Mouse (Mus musculus) hindbrain, embryonic 12.5 days (tissue): ENCODE results near the gene Eif2ak4. TPM values are rescaled to one million over a fixed set of nuclear protein-coding genes. Genes with fewer than 3 reads are reported as not detected.

Source experiments
- ATAC-seq: fragments of 200-750 bp; cut with Nextera tagmentation; 2 replicates; pipeline ENCODE4 v1.8.0; 2017; ENCODE audit warnings: moderate TSS enrichment; ENCODE audit not compliant: low FRiP score
- H3K27ac ChIP-seq: fragments of 300-500 bp; sonication (generic); 2 replicates; pipeline ENCODE4 v1.5.1; 2016; ENCODE audit warnings: mild to moderate bottlenecking
- H3K27me3 ChIP-seq: fragments of 300-500 bp; sonication (generic); 2 replicates; pipeline ENCODE4 v1.6.1; 2016; ENCODE audit warnings: mild to moderate bottlenecking
- H3K36me3 ChIP-seq: fragments of 300-500 bp; sonication (generic); 2 replicates; pipeline ENCODE4 v1.6.1; 2016; ENCODE audit warnings: mild to moderate bottlenecking
- H3K4me1 ChIP-seq: fragments of 300-500 bp; sonication (generic); 2 replicates; pipeline ENCODE4 v1.6.1; 2016
- H3K4me2 ChIP-seq: fragments of 300-500 bp; sonication (generic); replicated peaks from 2 replicates; pipeline ENCODE4 v1.6.1; 2016; ENCODE audit warnings: mild to moderate bottlenecking
- H3K4me3 ChIP-seq: fragments of 300-500 bp; sonication (generic); 2 replicates; pipeline ENCODE4 v1.5.1; 2016; ENCODE audit warnings: mild to moderate bottlenecking
- H3K9ac ChIP-seq: fragments of 300-500 bp; sonication (generic); 2 replicates; pipeline ENCODE4 v1.6.1; 2016; ENCODE audit warnings: mild to moderate bottlenecking, moderate library complexity
- H3K9me3 ChIP-seq: fragments of 300-500 bp; sonication (generic); replicated peaks from 2 replicates; pipeline ENCODE4 v1.6.1; 2016; ENCODE audit warnings: mild to moderate bottlenecking
- WGBS: fragments of 180-500 bp; shearing (Covaris S2); methylation state at CpG from one replicate; pipeline ENCODE4 v1.1.7; 2016; 5-methylcytosine and 5-hydroxymethylcytosine counted together
- polyA plus RNA-seq: library from polyadenylated mRNA; unstranded; fragments of >200 nt; fragmentation: Nextera tagmentation; extraction: Ambion mirVana; gene quantifications from 2 replicates; pipeline ENCODE4 v1.2.1, GENCODE M21; 2016

The Eif2ak4 gene
- polyA plus RNA-seq: 13.2 and 13.6 TPM in 2 replicates

- 1% methylated on average over 58 of the region's 61 CpGs for WGBS
- H3K4me1 ChIP-seq: peaks cover 5% of the 10 kb centered on the region
- peak within 1 kb of the TSS; percentile 84 for H3K27ac ChIP-seq
- no peaks in the 10 kb centered on the region for H3K36me3 ChIP-seq
- H3K4me3 ChIP-seq: peak within 1 kb of the TSS; percentile 65
- H3K27me3 ChIP-seq: no peaks in the 10 kb centered on the region
- H3K9ac ChIP-seq: peak within 1 kb of the TSS; percentile 75
- H3K9me3 ChIP-seq: no peaks in the 10 kb centered on the region
- peak within 1 kb of the TSS; percentile 51 for H3K4me2 ChIP-seq
- peak; percentile 100 for ATAC-seq
These were observed at the start of gene Eif2ak4 for GRCm38 (mm10) chr2:118388341-118389335. Eif2ak4 (plus strand) TSS chr2:118388618.

DNA sequence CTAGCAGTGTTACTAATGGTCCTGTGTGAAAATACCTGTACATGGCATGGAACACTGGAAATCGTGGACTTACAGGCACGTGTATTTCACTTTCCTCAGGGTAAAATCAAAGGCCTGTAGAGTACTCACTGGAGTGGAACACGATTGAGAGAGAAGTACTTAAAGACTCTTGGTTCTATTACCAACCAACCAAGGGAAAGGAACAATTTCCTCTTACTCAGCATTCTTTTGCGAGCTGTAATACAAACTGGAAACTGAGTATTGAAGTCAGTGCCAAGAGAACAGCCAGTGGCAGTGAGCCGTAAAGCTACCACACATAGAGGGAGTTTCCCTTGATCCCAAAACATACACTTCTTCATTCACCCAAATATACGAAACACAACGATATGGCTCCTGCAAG, 47.1 kb upstream of the Eif2ak4 start:
- Histone ChIP-seq H3K27ac (no peak overlapping the region), H3K9me3 (no peaks in the 10 kb centered on the region), H3K27me3 (no peaks in the 10 kb centered on the region), H3K4me2 (no peak overlapping the region), H3K4me1 (peaks cover 8% of the 10 kb centered on the region), H3K9ac (no peak overlapping the region), H3K36me3 (no peaks in the 10 kb centered on the region), H3K4me3 (no peak overlapping the region)
- 85% methylated on average over 7 of the region's 7 CpGs for WGBS
- no peak for ATAC-seq

GRCm38 (mm10) chr2:118343897-118344296, 44.5 kb upstream of the Eif2ak4 start:
- no peaks in the 10 kb centered on the region for H3K27me3 ChIP-seq
- ATAC-seq: no peak
- H3K4me1 ChIP-seq: peaks cover 8% of the 10 kb centered on the region
- H3K36me3 ChIP-seq: no peaks in the 10 kb centered on the region
- H3K9me3 ChIP-seq: no peaks in the 10 kb centered on the region
- no peak overlapping the region for H3K4me3 ChIP-seq
- 78% methylated on average over 3 of the region's 3 CpGs for WGBS
- H3K27ac ChIP-seq: no peak overlapping the region
- H3K4me2 ChIP-seq: no peak overlapping the region
- H3K9ac ChIP-seq: no peak overlapping the region

- H3K36me3 ChIP-seq: no peaks in the 10 kb centered on the region
- H3K9me3 ChIP-seq: no peaks in the 10 kb centered on the region
- ATAC-seq: no peak
- H3K4me1 ChIP-seq: peaks cover 8% of the 10 kb centered on the region
- no peak overlapping the region for H3K27ac ChIP-seq
- no peak overlapping the region for H3K9ac ChIP-seq
- WGBS: 26% methylated on average over 1 of the region's 1 CpGs
- no peaks in the 10 kb centered on the region for H3K27me3 ChIP-seq
- no peak overlapping the region for H3K4me3 ChIP-seq
- no peak overlapping the region for H3K4me2 ChIP-seq
These were observed 42.9 kb upstream of the Eif2ak4 start for GRCm38 (mm10) chr2:118345535-118345934.

DNA sequence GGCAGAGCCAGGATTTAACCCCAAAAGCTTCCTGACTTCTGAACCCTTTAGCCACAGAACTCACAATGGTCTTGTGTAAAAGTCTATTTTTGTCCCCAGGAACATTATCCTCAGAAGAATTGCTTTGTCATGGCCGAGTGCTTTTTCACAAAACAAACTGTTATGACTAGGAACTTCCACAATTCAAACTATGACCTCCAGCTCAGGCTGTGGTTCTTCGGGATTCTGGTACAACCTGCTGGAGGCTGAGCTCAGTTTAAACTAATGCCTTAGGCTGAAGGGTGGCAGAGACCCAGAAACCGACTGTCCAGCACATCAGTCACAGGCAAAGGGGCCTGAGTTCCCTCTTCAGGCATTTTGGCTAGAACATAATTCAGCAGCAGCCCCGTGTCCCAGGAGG, 34.9 kb upstream of the Eif2ak4 start:
- no peak overlapping the region for H3K4me3 ChIP-seq
- no peak overlapping the region for H3K27ac ChIP-seq
- no peaks in the 10 kb centered on the region for H3K9me3 ChIP-seq
- H3K27me3 ChIP-seq: no peaks in the 10 kb centered on the region
- H3K4me1 ChIP-seq: peaks cover 6% of the 10 kb centered on the region
- H3K9ac ChIP-seq: no peak overlapping the region
- no peaks in the 10 kb centered on the region for H3K36me3 ChIP-seq
- WGBS: 37% methylated on average over 4 of the region's 4 CpGs
- no peak overlapping the region for H3K4me2 ChIP-seq
- ATAC-seq: no peak

DNA sequence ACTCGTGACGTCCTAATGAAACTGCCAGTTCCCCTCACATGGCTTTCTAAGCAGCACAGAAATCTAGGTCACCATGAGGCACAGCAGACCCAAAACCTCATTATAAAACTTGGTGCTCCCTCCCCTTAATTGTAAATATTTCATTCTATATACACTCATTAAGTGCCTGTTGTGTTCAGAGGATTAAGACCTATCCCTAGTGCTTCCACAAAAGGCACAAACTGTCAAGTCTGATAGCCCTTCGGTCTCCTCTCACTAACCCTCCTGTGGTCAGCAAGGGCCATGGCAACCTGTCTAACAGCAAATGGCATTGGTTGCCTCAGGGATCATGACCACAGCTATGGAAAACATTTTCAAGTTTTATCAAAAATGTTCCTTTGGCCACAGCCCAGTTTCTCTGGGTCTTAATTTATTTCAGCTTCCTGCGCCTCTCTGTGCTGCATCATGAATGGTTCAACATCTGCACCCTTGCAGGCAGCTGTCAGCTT, 34.5 kb upstream of the Eif2ak4 start:
- no peak overlapping the region for H3K4me3 ChIP-seq
- H3K27me3 ChIP-seq: no peaks in the 10 kb centered on the region
- 58% methylated on average over 4 of the region's 4 CpGs for WGBS
- no peaks in the 10 kb centered on the region for H3K36me3 ChIP-seq
- ATAC-seq: no peak
- H3K4me2 ChIP-seq: no peak overlapping the region
- H3K4me1 ChIP-seq: peaks cover 6% of the 10 kb centered on the region
- no peaks in the 10 kb centered on the region for H3K9me3 ChIP-seq
- no peak overlapping the region for H3K9ac ChIP-seq
- no peak overlapping the region for H3K27ac ChIP-seq

GRCm38 (mm10) chr2:118355138-118355719, 33.2 kb upstream of the Eif2ak4 start:
- H3K4me1 ChIP-seq: peaks cover 6% of the 10 kb centered on the region
- whole genome bisulfite sequencing: 54% methylated on average over 6 of the region's 6 CpGs
- no peaks in the 10 kb centered on the region for H3K27me3 ChIP-seq
- no peak for ATAC-seq
- no peak overlapping the region for H3K27ac ChIP-seq
- H3K36me3 ChIP-seq: no peaks in the 10 kb centered on the region
- H3K9ac ChIP-seq: no peak overlapping the region
- H3K4me3 ChIP-seq: no peak overlapping the region
- H3K4me2 ChIP-seq: no peak overlapping the region
- H3K9me3 ChIP-seq: no peaks in the 10 kb centered on the region

- Histone ChIP-seq H3K27me3 (peaks cover 27% of the 10 kb centered on the region), H3K4me2 (no peak overlapping the region), H3K27ac (no peak overlapping the region), H3K4me3 (no peak overlapping the region), H3K36me3 (no peaks in the 10 kb centered on the region), H3K9ac (no peak overlapping the region), H3K9me3 (no peaks in the 10 kb centered on the region), H3K4me1 (peaks cover 15% of the 10 kb centered on the region)
- WGBS: 70% methylated on average over 1 of the region's 1 CpGs
- no peak for ATAC-seq
These were observed 16.6 kb upstream of the Eif2ak4 start for GRCm38 (mm10) chr2:118371841-118372240.

DNA sequence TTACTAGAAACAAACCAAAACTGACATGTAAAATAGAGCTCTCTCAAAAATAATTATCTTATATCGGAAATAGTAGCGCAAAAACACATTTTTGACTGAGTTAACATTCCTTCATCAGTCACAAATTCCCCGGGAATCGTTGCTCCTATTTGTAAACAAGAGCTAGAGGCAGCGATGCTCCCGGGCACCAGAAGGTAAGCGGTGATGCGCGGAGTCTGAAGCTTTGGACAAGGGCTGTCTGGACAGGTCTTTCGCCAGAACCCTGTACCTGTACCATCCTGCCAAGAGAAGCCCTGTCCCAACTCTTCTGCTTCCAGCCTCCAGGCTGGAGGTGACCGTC, 15.9 kb upstream of the Eif2ak4 start:
- peaks cover 27% of the 10 kb centered on the region for H3K27me3 ChIP-seq
- no peak for ATAC-seq
- H3K27ac ChIP-seq: no peak overlapping the region
- peak overlapping the region; percentile 51 for H3K4me3 ChIP-seq
- H3K36me3 ChIP-seq: no peaks in the 10 kb centered on the region
- no peaks in the 10 kb centered on the region for H3K9me3 ChIP-seq
- H3K4me2 ChIP-seq: peak overlapping the region; percentile 98
- H3K9ac ChIP-seq: peak overlapping the region; percentile 66; the same call in 1 of the 2 replicates
- WGBS: 9% methylated on average over 11 of the region's 11 CpGs
- peaks cover 15% of the 10 kb centered on the region for H3K4me1 ChIP-seq

- H3K36me3 ChIP-seq: no peaks in the 10 kb centered on the region
- peak within 1 kb of the TSS; percentile 98 for H3K4me2 ChIP-seq
- H3K27ac ChIP-seq: peak within 1 kb of the TSS; percentile 30
- WGBS: under 1% methylated on average over 50 of the region's 59 CpGs
- H3K4me1 ChIP-seq: peaks cover 15% of the 10 kb centered on the region
- peak within 1 kb of the TSS; percentile 51 for H3K4me3 ChIP-seq
- H3K9me3 ChIP-seq: no peaks in the 10 kb centered on the region
- ATAC-seq: peak; percentile 77
- H3K9ac ChIP-seq: peak within 1 kb of the TSS; percentile 66
- H3K27me3 ChIP-seq: peaks cover 27% of the 10 kb centered on the region
These were observed 15.4 kb upstream of the Eif2ak4 start, which contains the start of gene Gpr176 for GRCm38 (mm10) chr2:118372901-118373571. Gpr176 (minus strand) TSS chr2:118373419.

GRCm38 (mm10) chr2:118373572-118374279, 14.7 kb upstream of the Eif2ak4 start:
- no peaks in the 10 kb centered on the region for H3K36me3 ChIP-seq
- 1% methylated on average over 43 of the region's 43 CpGs for WGBS
- peak overlapping the region; percentile 30 for H3K27ac ChIP-seq
- peak; percentile 92 for ATAC-seq
- H3K4me1 ChIP-seq: peaks cover 15% of the 10 kb centered on the region
- peak overlapping the region; percentile 51 for H3K4me3 ChIP-seq
- H3K9ac ChIP-seq: peak overlapping the region; percentile 66
- peak overlapping the region; percentile 98 for H3K4me2 ChIP-seq
- no peaks in the 10 kb centered on the region for H3K9me3 ChIP-seq
- peaks cover 27% of the 10 kb centered on the region for H3K27me3 ChIP-seq
